Mouse (Mus musculus) liver, embryonic 13.5 days (tissue): Measurements from ENCODE around the gene Gm43552. TPM values are rescaled to one million over a fixed set of nuclear protein-coding genes. Genes with fewer than 3 reads are reported as not detected.

ENCODE experiments used
- ATAC-seq: fragments of 200-750 bp; cut with Nextera tagmentation; 2 replicates; pipeline ENCODE4 v1.8.0; 2017; ENCODE audit warnings: low read depth, mild to moderate bottlenecking, moderate number of reproducible peaks, moderate library complexity
- DNase-seq: peaks from one replicate; pipeline ENCODE4 v3.0.0; 2022
- H3K27ac ChIP-seq: fragments of 300-500 bp; sonication (generic); 2 replicates; pipeline ENCODE4 v1.5.1; 2015; ENCODE audit warnings: moderate library complexity, mild to moderate bottlenecking, inconsistent platforms
- H3K27me3 ChIP-seq: fragments of 300-500 bp; sonication (generic); 2 replicates; pipeline ENCODE4 v1.6.1; 2015; ENCODE audit warnings: mild to moderate bottlenecking, inconsistent platforms
- H3K36me3 ChIP-seq: fragments of 300-500 bp; sonication (generic); 2 replicates; pipeline ENCODE4 v1.6.1; 2015; ENCODE audit warnings: mild to moderate bottlenecking, inconsistent platforms
- H3K4me1 ChIP-seq: fragments of 300-500 bp; sonication (generic); replicated peaks from 2 replicates; pipeline ENCODE4 v1.6.1; 2015; ENCODE audit warnings: inconsistent platforms
- H3K4me2 ChIP-seq: fragments of 300-500 bp; sonication (generic); 2 replicates; pipeline ENCODE4 v1.6.1; 2015; ENCODE audit warnings: inconsistent platforms, mild to moderate bottlenecking, moderate library complexity
- H3K4me3 ChIP-seq: fragments of 300-500 bp; sonication (generic); replicated peaks from 2 replicates; pipeline ENCODE4 v1.5.1; 2015; ENCODE audit warnings: mild to moderate bottlenecking, inconsistent platforms
- H3K9ac ChIP-seq: fragments of 300-500 bp; sonication (generic); 2 replicates; pipeline ENCODE4 v1.6.1; 2015; ENCODE audit warnings: mild to moderate bottlenecking, inconsistent platforms
- H3K9me3 ChIP-seq: fragments of 300-500 bp; sonication (generic); replicated peaks from 2 replicates; pipeline ENCODE4 v1.6.1; 2016; ENCODE audit warnings: inconsistent platforms
- WGBS: fragments of 180-500 bp; shearing (Covaris S2); methylation state at CpG from one replicate; pipeline ENCODE4 v1.1.7; 2015; ENCODE audit not compliant: insufficient replicate concordance; 5-methylcytosine and 5-hydroxymethylcytosine counted together
- polyA plus RNA-seq: library from polyadenylated mRNA; unstranded; fragments of >200 nt; fragmentation: Nextera tagmentation; extraction: Ambion mirVana; gene quantifications from 2 replicates; pipeline ENCODE4 v1.2.1, GENCODE M21; 2015

The Gm43552 gene
- polyA plus RNA-seq, 1 experiment from 2014 or later = 1.0 TPM

GRCm38 (mm10) chr5:65460361-65460760, 32.3 kb downstream of the Gm43552 start:
- H3K9ac ChIP-seq = no peak overlapping the region
- no peak overlapping the region for H3K4me2 ChIP-seq
- DNase-seq (no peak), ATAC-seq (no peak)
- 78% methylated on average over 14 of the region's 14 CpGs for WGBS
- H3K9me3 ChIP-seq = no peaks in the 10 kb centered on the region
- no peak overlapping the region for H3K4me3 ChIP-seq
- no peak overlapping the region for H3K27ac ChIP-seq
- H3K36me3 ChIP-seq = no peaks in the 10 kb centered on the region
- no peaks in the 10 kb centered on the region for H3K4me1 ChIP-seq
- H3K27me3 ChIP-seq = no peaks in the 10 kb centered on the region

GRCm38 (mm10) chr5:65459454-65459853, 33.2 kb downstream of the Gm43552 start:
- Histone ChIP-seq H3K27ac (no peak overlapping the region), H3K4me2 (no peak overlapping the region), H3K4me3 (no peak overlapping the region), H3K9me3 (no peaks in the 10 kb centered on the region), H3K36me3 (no peaks in the 10 kb centered on the region), H3K9ac (no peak overlapping the region), H3K27me3 (no peaks in the 10 kb centered on the region), H3K4me1 (no peaks in the 10 kb centered on the region)
- DNase-seq (no peak), ATAC-seq (no peak)
- 80% methylated on average over 3 of the region's 3 CpGs for WGBS

DNA sequence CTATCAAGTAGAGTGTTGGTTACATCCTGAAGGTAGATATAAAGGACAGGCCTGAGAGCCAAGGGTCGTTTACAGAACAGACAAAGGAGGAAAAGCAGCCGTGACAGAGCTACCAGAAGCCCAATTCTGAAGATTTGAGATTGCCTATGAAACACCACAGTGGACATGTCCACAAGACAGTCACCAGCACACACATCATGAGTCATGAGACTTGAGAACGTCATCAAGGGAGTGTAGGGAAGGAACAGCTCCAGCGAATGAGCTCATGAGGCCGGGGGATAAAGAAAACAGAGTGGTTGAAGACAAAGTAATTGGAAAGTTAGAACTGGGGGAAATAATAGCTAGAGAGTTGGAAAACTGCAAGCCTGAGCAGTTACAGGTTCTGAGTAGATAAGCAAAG, 34.8 kb downstream of the Gm43552 start:
- WGBS = 48% methylated on average over 5 of the region's 5 CpGs
- no peaks in the 10 kb centered on the region for H3K4me1 ChIP-seq
- no peak overlapping the region for H3K9ac ChIP-seq
- no peaks in the 10 kb centered on the region for H3K27me3 ChIP-seq
- H3K4me2 ChIP-seq = no peak overlapping the region
- no peaks in the 10 kb centered on the region for H3K9me3 ChIP-seq
- no peak for ATAC-seq
- DNase-seq = no peak
- H3K36me3 ChIP-seq = 0 out of 2 replicates have a peak, but pooled peaks cover 2% of the 10 kb centered on the region
- H3K27ac ChIP-seq = no peak overlapping the region
- no peak overlapping the region for H3K4me3 ChIP-seq

- Histone ChIP-seq H3K9me3 (no peaks in the 10 kb centered on the region), H3K27me3 (no peaks in the 10 kb centered on the region), H3K9ac (no peak overlapping the region), H3K4me3 (no peak overlapping the region), H3K27ac (no peak overlapping the region), H3K4me2 (no peak overlapping the region), H3K36me3 (0 out of 2 replicates have a peak, but pooled peaks cover 2% of the 10 kb centered on the region), H3K4me1 (no peaks in the 10 kb centered on the region)
- 63% methylated on average over 7 of the region's 7 CpGs for WGBS
- ATAC-seq = no peak
- DNase-seq = no peak
These were observed 35.4 kb downstream of the Gm43552 start for GRCm38 (mm10) chr5:65457086-65457827.

GRCm38 (mm10) chr5:65454771-65455170, 37.9 kb downstream of the Gm43552 start:
- Histone ChIP-seq H3K4me1 (no peaks in the 10 kb centered on the region), H3K9ac (no peak overlapping the region), H3K36me3 (0 out of 2 replicates have a peak, but pooled peaks cover 2% of the 10 kb centered on the region), H3K4me2 (no peak overlapping the region), H3K27me3 (no peaks in the 10 kb centered on the region), H3K9me3 (no peaks in the 10 kb centered on the region), H3K27ac (no peak overlapping the region), H3K4me3 (no peak overlapping the region)
- DNase-seq = no peak
- 36% methylated on average over 5 of the region's 5 CpGs for WGBS
- ATAC-seq = no peak

GRCm38 (mm10) chr5:65448941-65449340, 43.7 kb downstream of the Gm43552 start:
- Histone ChIP-seq H3K4me1 (peaks cover 4% of the 10 kb centered on the region; the same call in 1 of the 2 replicates), H3K9me3 (no peaks in the 10 kb centered on the region), H3K27ac (no peak overlapping the region), H3K9ac (no peak overlapping the region), H3K4me2 (no peak overlapping the region), H3K27me3 (no peaks in the 10 kb centered on the region), H3K36me3 (0 out of 2 replicates have a peak, but pooled peaks cover 7% of the 10 kb centered on the region), H3K4me3 (no peak overlapping the region)
- ATAC-seq = no peak
- WGBS = 62% methylated on average over 4 of the region's 4 CpGs
- no peak for DNase-seq

DNA sequence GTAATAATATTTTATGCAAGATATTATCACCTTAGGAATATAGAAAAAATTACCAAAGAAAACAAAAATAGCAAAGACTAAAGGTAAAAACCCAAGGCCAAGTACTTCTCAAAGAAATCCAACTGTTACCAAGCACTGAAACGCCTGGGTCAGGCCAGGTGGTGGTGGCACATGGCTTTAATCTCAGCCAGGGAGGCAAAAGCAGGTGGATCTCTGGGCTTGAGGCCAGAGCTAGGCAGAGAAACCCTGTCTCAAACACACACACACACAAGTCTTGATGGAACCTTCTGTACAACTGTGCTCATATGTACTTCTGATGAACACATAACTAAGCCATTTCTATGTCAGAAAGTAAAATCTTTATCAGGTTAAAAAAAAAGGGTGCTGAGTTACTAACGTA, 44.8 kb downstream of the Gm43552 start:
- 57% methylated on average over 2 of the region's 2 CpGs for WGBS
- H3K27me3 ChIP-seq = no peaks in the 10 kb centered on the region
- H3K27ac ChIP-seq = no peak overlapping the region
- H3K9me3 ChIP-seq = no peaks in the 10 kb centered on the region
- H3K9ac ChIP-seq = no peak overlapping the region
- no peak for ATAC-seq
- H3K4me3 ChIP-seq = no peak overlapping the region
- DNase-seq = no peak
- no peak overlapping the region for H3K4me2 ChIP-seq
- H3K36me3 ChIP-seq = 0 out of 2 replicates have a peak, but pooled peaks cover 4% of the 10 kb centered on the region
- peaks cover 7% of the 10 kb centered on the region for H3K4me1 ChIP-seq

- ATAC-seq = no peak
- 62% methylated on average over 2 of the region's 2 CpGs for WGBS
These were observed 45.9 kb downstream of the Gm43552 start for GRCm38 (mm10) chr5:65446756-65447155.

DNA sequence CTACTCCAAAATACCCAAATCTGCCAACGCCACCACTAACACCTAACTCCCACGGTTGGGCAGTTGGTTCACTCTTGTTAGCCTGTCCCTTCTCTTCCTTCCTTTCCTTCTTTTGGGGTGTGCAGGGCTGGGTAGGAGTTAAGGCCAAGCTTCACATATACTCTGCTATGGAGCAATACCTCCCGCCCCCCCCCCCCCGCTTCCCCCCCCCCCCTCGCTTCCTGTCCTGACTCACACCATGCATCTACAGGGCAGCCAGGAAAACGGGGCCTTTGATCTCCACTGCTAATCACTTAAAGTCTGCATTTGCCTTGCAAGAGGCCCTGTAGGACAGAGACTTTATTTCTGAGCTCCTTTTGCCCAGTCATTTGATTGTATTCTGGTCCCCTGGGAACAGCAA, 47.7 kb downstream of the Gm43552 start:
- no peak overlapping the region for H3K9ac ChIP-seq
- ATAC-seq = no peak
- H3K4me2 ChIP-seq = no peak overlapping the region
- no peak overlapping the region for H3K27ac ChIP-seq
- 0 out of 2 replicates have a peak, but pooled peaks cover 4% of the 10 kb centered on the region for H3K36me3 ChIP-seq
- H3K4me1 ChIP-seq = peaks cover 7% of the 10 kb centered on the region
- WGBS = 46% methylated on average over 3 of the region's 6 CpGs
- no peak overlapping the region for H3K4me3 ChIP-seq
- no peaks in the 10 kb centered on the region for H3K27me3 ChIP-seq
- DNase-seq = no peak
- H3K9me3 ChIP-seq = no peaks in the 10 kb centered on the region

More at GRCm38 (mm10) chr5:65446756-65447155, 45.9 kb downstream of the Gm43552 start:
- Histone ChIP-seq H3K4me2 (no peak overlapping the region), H3K36me3 (0 out of 2 replicates have a peak, but pooled peaks cover 4% of the 10 kb centered on the region), H3K4me3 (no peak overlapping the region), H3K27me3 (no peaks in the 10 kb centered on the region), H3K27ac (no peak overlapping the region), H3K4me1 (peaks cover 7% of the 10 kb centered on the region), H3K9ac (no peak overlapping the region), H3K9me3 (no peaks in the 10 kb centered on the region)
- DNase-seq = no peak

- ATAC-seq = no peak
- H3K4me2 ChIP-seq = no peak overlapping the region
- H3K27me3 ChIP-seq = no peaks in the 10 kb centered on the region
- H3K4me3 ChIP-seq = no peak overlapping the region
- H3K4me1 ChIP-seq = peaks cover 20% of the 10 kb centered on the region
- H3K36me3 ChIP-seq = no peaks in the 10 kb centered on the region
- H3K27ac ChIP-seq = no peak overlapping the region
- no peak overlapping the region for H3K9ac ChIP-seq
- DNase-seq = no peak
- H3K9me3 ChIP-seq = no peaks in the 10 kb centered on the region
These were observed 54.6 kb downstream of the Gm43552 start for GRCm38 (mm10) chr5:65438041-65438440.

DNA sequence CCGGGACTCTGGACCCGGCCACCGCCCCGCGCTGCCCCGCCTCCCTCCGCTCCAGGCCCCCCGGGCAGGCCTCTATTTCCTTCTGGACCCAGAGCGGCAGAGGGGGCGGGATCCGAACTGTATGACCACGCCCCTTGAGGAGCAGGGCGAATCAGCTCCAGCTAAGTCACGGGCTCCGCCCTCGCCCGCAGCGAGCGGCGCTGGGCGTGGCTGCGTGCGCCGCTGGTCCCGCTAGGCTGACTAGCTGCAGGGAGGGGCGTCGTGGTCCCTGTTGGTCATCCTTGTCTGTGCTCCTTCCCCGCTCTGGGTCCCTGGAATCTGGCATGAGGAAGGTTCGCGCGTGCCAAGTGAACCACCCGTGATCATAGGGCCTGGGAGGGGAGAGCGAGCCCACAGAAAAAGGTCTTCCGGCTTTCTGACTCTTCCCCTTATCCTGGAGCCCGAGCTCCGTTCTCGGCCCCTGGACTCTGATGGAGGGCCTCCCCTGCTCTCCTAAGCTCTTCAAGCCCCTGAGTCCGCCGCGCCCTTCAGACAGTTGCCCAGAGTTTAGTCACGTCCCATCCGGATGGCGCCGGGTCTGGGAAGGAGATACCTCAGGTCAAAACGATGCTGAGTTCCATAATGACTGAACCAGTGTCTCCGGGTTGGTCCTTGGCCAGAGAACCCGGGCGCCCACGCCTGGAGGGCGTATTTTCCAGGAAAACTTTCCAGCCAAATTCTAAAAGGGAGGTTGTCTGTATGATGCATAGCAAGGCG, 56.6 kb downstream of the Gm43552 start, which contains the start of gene Ugdh:
Gene Ugdh, minus strand, starts transcription at position 144 of the 756 bp plus-strand sequence.
- under 1% methylated on average over 51 of the region's 51 CpGs for WGBS
- Histone ChIP-seq H3K4me1 (peaks cover 20% of the 10 kb centered on the region), H3K27me3 (no peaks in the 10 kb centered on the region), H3K4me3 (peak within 1 kb of the TSS; percentile 83), H3K9ac (peak within 1 kb of the TSS; percentile 85), H3K27ac (peak within 1 kb of the TSS; percentile 78), H3K36me3 (0 out of 2 replicates have a peak, but pooled peaks cover 2% of the 10 kb centered on the region), H3K9me3 (no peaks in the 10 kb centered on the region), H3K4me2 (peak within 1 kb of the TSS; percentile 91)
- ATAC-seq = peak; percentile 98
- DNase-seq = peak; percentile 98
